Mouse (Mus musculus): ENCODE measurements around the gene St6galnac3. TPM values are rescaled to one million over a fixed set of nuclear protein-coding genes. Genes with fewer than 3 reads are reported as not detected.

St6galnac3 gene
- total and polyA plus RNA-seq, 2 experiments from 2014 or later: 6.9 to 11.9 TPM

GRCm38 (mm10) chr3:153475919-153476318 is 249.1 kb downstream of the St6galnac3 start:
- Histone ChIP-seq H3K4me3 (ENCODE audit: low read depth, low read length) (no peak overlapping the region), H3K9me3 (ENCODE audit: low read length) (no peaks in the 10 kb centered on the region), H3K4me1 (ENCODE audit: insufficient read depth, low read length) (no peaks in the 10 kb centered on the region), H3K36me3 (ENCODE audit: insufficient read depth, low read length) (no peaks in the 10 kb centered on the region), H3K27ac (ENCODE audit: low read depth, low read length) (no peak overlapping the region), H3K27me3 (ENCODE audit: insufficient read depth, low read length) (no peaks in the 10 kb centered on the region), H3K4me2 (ENCODE audit: low read depth, low read length, poor library complexity, severe bottlenecking) (no peak overlapping the region), H3K9ac (replicated peaks; ENCODE audit: low read length, poor library complexity, severe bottlenecking) (no peak overlapping the region)
- 95% methylated on average over 9 of the region's 9 CpGs for WGBS
- TF ChIP-seq CTCF (IDR thresholded peaks at IDR 0.05): no peak
- DNase-seq (ENCODE audit: low spot score): no peak
- no peak for ATAC-seq (ENCODE audit: low FRiP score)

- H3K9ac ChIP-seq (replicated peaks; ENCODE audit: low read length, poor library complexity, severe bottlenecking): no peak overlapping the region
- TF ChIP-seq CTCF (IDR thresholded peaks at IDR 0.05): no peak
- 95% methylated on average over 20 of the region's 20 CpGs for WGBS
Measured at GRCm38 (mm10) chr3:153475461-153475860, 249.5 kb downstream of the St6galnac3 start.

GRCm38 (mm10) chr3:153472583-153473471 is 252.1 kb downstream of the St6galnac3 start:
- Histone ChIP-seq H3K27me3 (ENCODE audit: insufficient read depth, low read length) (no peaks in the 10 kb centered on the region), H3K4me3 (ENCODE audit: low read depth, low read length) (no peak overlapping the region), H3K4me2 (ENCODE audit: low read depth, low read length, poor library complexity, severe bottlenecking) (no peak overlapping the region), H3K9ac (replicated peaks; ENCODE audit: low read length, poor library complexity, severe bottlenecking) (no peak overlapping the region), H3K36me3 (ENCODE audit: insufficient read depth, low read length) (no peaks in the 10 kb centered on the region), H3K9me3 (ENCODE audit: low read length) (no peaks in the 10 kb centered on the region), H3K4me1 (ENCODE audit: insufficient read depth, low read length) (no peaks in the 10 kb centered on the region), H3K27ac (ENCODE audit: low read depth, low read length) (no peak overlapping the region)
- WGBS: 87% methylated on average over 11 of the region's 11 CpGs
- DNase-seq (ENCODE audit: low spot score) (no peak), ATAC-seq (ENCODE audit: low FRiP score) (no peak)
- no peak for TF ChIP-seq CTCF (IDR thresholded peaks at IDR 0.05)

More at GRCm38 (mm10) chr3:153475461-153475860, 249.5 kb downstream of the St6galnac3 start:
- no peaks in the 10 kb centered on the region for H3K4me1 ChIP-seq (ENCODE audit: insufficient read depth, low read length)
- no peak overlapping the region for H3K4me3 ChIP-seq (ENCODE audit: low read depth, low read length)
- no peak overlapping the region for H3K4me2 ChIP-seq (ENCODE audit: low read depth, low read length, poor library complexity, severe bottlenecking)
- no peaks in the 10 kb centered on the region for H3K36me3 ChIP-seq (ENCODE audit: insufficient read depth, low read length)
- no peaks in the 10 kb centered on the region for H3K9me3 ChIP-seq (ENCODE audit: low read length)
- no peaks in the 10 kb centered on the region for H3K27me3 ChIP-seq (ENCODE audit: insufficient read depth, low read length)
- ATAC-seq (ENCODE audit: low FRiP score) (no peak), DNase-seq (ENCODE audit: low spot score) (no peak)
- no peak overlapping the region for H3K27ac ChIP-seq (ENCODE audit: low read depth, low read length)

GRCm38 (mm10) chr3:153463849-153464248 is 261.1 kb downstream of the St6galnac3 start:
- no peaks in the 10 kb centered on the region for H3K27me3 ChIP-seq (ENCODE audit: insufficient read depth, low read length)
- H3K9ac ChIP-seq (replicated peaks; ENCODE audit: low read length, poor library complexity, severe bottlenecking): no peak overlapping the region
- no peaks in the 10 kb centered on the region for H3K9me3 ChIP-seq (ENCODE audit: low read length)
- no peak overlapping the region for H3K4me2 ChIP-seq (ENCODE audit: low read depth, low read length, poor library complexity, severe bottlenecking)
- H3K36me3 ChIP-seq (ENCODE audit: insufficient read depth, low read length): no peaks in the 10 kb centered on the region
- no peaks in the 10 kb centered on the region for H3K4me1 ChIP-seq (ENCODE audit: insufficient read depth, low read length)
- DNase-seq (ENCODE audit: low spot score): no peak
- 86% methylated on average over 6 of the region's 6 CpGs for WGBS
- H3K4me3 ChIP-seq (ENCODE audit: low read depth, low read length): no peak overlapping the region
- no peak overlapping the region for H3K27ac ChIP-seq (ENCODE audit: low read depth, low read length)
- TF ChIP-seq CTCF (IDR thresholded peaks at IDR 0.05): no peak
- no peak for ATAC-seq (ENCODE audit: low FRiP score)

- Histone ChIP-seq H3K36me3 (ENCODE audit: insufficient read depth, low read length) (no peaks in the 10 kb centered on the region), H3K9ac (replicated peaks; ENCODE audit: low read length, poor library complexity, severe bottlenecking) (no peak overlapping the region), H3K4me3 (ENCODE audit: low read depth, low read length) (no peak overlapping the region), H3K27me3 (ENCODE audit: insufficient read depth, low read length) (no peaks in the 10 kb centered on the region), H3K4me2 (ENCODE audit: low read depth, low read length, poor library complexity, severe bottlenecking) (no peak overlapping the region), H3K9me3 (ENCODE audit: low read length) (no peaks in the 10 kb centered on the region), H3K4me1 (ENCODE audit: insufficient read depth, low read length) (no peaks in the 10 kb centered on the region), H3K27ac (ENCODE audit: low read depth, low read length) (no peak overlapping the region)
- 99% methylated on average over 4 of the region's 4 CpGs for WGBS
- ATAC-seq (ENCODE audit: low FRiP score) (no peak), DNase-seq (ENCODE audit: low spot score) (no peak)
- no peak for TF ChIP-seq CTCF (IDR thresholded peaks at IDR 0.05)
Measured at GRCm38 (mm10) chr3:153460173-153460572, 264.8 kb downstream of the St6galnac3 start.

GRCm38 (mm10) chr3:153458593-153458992 is 266.4 kb downstream of the St6galnac3 start:
- Histone ChIP-seq H3K36me3 (ENCODE audit: insufficient read depth, low read length) (no peaks in the 10 kb centered on the region), H3K27me3 (ENCODE audit: insufficient read depth, low read length) (no peaks in the 10 kb centered on the region), H3K9me3 (ENCODE audit: low read length) (no peaks in the 10 kb centered on the region), H3K9ac (replicated peaks; ENCODE audit: low read length, poor library complexity, severe bottlenecking) (no peak overlapping the region), H3K4me1 (ENCODE audit: insufficient read depth, low read length) (no peaks in the 10 kb centered on the region), H3K4me3 (ENCODE audit: low read depth, low read length) (no peak overlapping the region), H3K4me2 (ENCODE audit: low read depth, low read length, poor library complexity, severe bottlenecking) (no peak overlapping the region), H3K27ac (ENCODE audit: low read depth, low read length) (0 out of 2 replicates have a peak overlapping the region, but pooled peaks have one; percentile 26)
- TF ChIP-seq CTCF (IDR thresholded peaks at IDR 0.05): peak; percentile 47
- WGBS: 65% methylated on average over 3 of the region's 3 CpGs
- ATAC-seq (ENCODE audit: low FRiP score) (no peak), DNase-seq (ENCODE audit: low spot score) (no peak)

All from midbrain, postnatal 0 days (tissue).